Mouse (Mus musculus) intestine, postnatal 0 days (tissue): ENCODE data around the gene Git1. TPM values are rescaled to one million over a fixed set of nuclear protein-coding genes. Genes with fewer than 3 reads are reported as not detected.

Experiments
- ATAC-seq: fragments of 200-750 bp; cut with Nextera tagmentation; 2 replicates; pipeline ENCODE4 v1.8.0; 2017; ENCODE audit warnings: mild to moderate bottlenecking, moderate TSS enrichment, moderate library complexity
- H3K27ac ChIP-seq: fragments of 300-500 bp; sonication (generic); 2 replicates; pipeline ENCODE4 v1.5.1; 2014; ENCODE audit warnings: mild to moderate bottlenecking, low read depth, low read length, moderate library complexity
- H3K27me3 ChIP-seq: fragments of 300-500 bp; sonication (generic); replicated peaks from 2 replicates; pipeline ENCODE4 v1.6.1; 2014; ENCODE audit warnings: low read length, mixed read lengths; ENCODE audit not compliant: control insufficient read depth, insufficient read depth
- H3K36me3 ChIP-seq: fragments of 300-500 bp; sonication (generic); 2 replicates; pipeline ENCODE4 v1.6.1; 2014; ENCODE audit warnings: mild to moderate bottlenecking, moderate library complexity; ENCODE audit not compliant: control insufficient read depth, insufficient read depth
- H3K4me1 ChIP-seq: fragments of 300-500 bp; sonication (generic); replicated peaks from 2 replicates; pipeline ENCODE4 v1.6.1; 2014; ENCODE audit warnings: antibody characterized with exemption, low read length, mixed read lengths; ENCODE audit not compliant: control insufficient read depth, insufficient read depth
- H3K4me2 ChIP-seq: fragments of 300-500 bp; sonication (generic); replicated peaks from 2 replicates; pipeline ENCODE4 v1.6.1; 2014; ENCODE audit warnings: low read depth, mild to moderate bottlenecking, moderate library complexity
- H3K4me3 ChIP-seq: fragments of 300-500 bp; sonication (generic); 2 replicates; pipeline ENCODE4 v1.5.1; 2014; ENCODE audit warnings: low read depth, low read length
- H3K9ac ChIP-seq: fragments of 300-500 bp; sonication (generic); 2 replicates; pipeline ENCODE4 v1.6.1; 2014; ENCODE audit warnings: mild to moderate bottlenecking, low read depth, low read length
- H3K9me3 ChIP-seq: fragments of 300-500 bp; sonication (generic); 2 replicates; pipeline ENCODE4 v1.6.1; 2016; ENCODE audit warnings: mixed run types; ENCODE audit not compliant: control insufficient read depth
- CTCF ChIP-seq: sonication (generic); IDR thresholded peaks from 2 replicates; pipeline ENCODE4 v1.5.1; 2016; ENCODE audit warnings: low read depth, mild to moderate bottlenecking, control low read depth, antibody characterized with exemption, moderate library complexity
- WGBS: fragments of 180-500 bp; shearing (Covaris S2); extraction: QIAGEN DNeasy Blood & Tissue Kit; methylation state at CpG from one replicate; pipeline ENCODE4 v1.1.7; 2014; 5-methylcytosine and 5-hydroxymethylcytosine counted together
- polyA plus RNA-seq: library from polyadenylated mRNA; unstranded; fragments of >200 nt; fragmentation: Nextera tagmentation; extraction: Ambion mirVana; gene quantifications from 2 replicates; pipeline ENCODE4 v1.2.1, GENCODE M21; 2015

Gene Git1
- polyA plus RNA-seq, 1 experiment from 2014 or later: 21.9 TPM

- WGBS: 67% methylated on average over 4 of the region's 4 CpGs
- no peak overlapping the region for H3K27ac ChIP-seq
- ATAC-seq: no peak
- no peak overlapping the region for H3K4me2 ChIP-seq
- H3K36me3 ChIP-seq: no peaks in the 10 kb centered on the region
- peaks cover 50% of the 10 kb centered on the region for H3K27me3 ChIP-seq
- H3K9me3 ChIP-seq: no peaks in the 10 kb centered on the region
- no peak overlapping the region for H3K4me3 ChIP-seq
- no peak for TF ChIP-seq CTCF
- no peaks in the 10 kb centered on the region; the same call in 1 of the 2 replicates for H3K4me1 ChIP-seq
- no peak overlapping the region for H3K9ac ChIP-seq
These were observed 28.7 kb upstream of the Git1 start for GRCm38 (mm10) chr11:77464684-77465083.

- no peaks in the 10 kb centered on the region; the same call in 1 of the 2 replicates for H3K4me1 ChIP-seq
- WGBS: 76% methylated on average over 3 of the region's 3 CpGs
- no peak for ATAC-seq
- H3K27me3 ChIP-seq: peaks cover 50% of the 10 kb centered on the region
- H3K36me3 ChIP-seq: no peaks in the 10 kb centered on the region
- H3K9me3 ChIP-seq: no peaks in the 10 kb centered on the region
- H3K9ac ChIP-seq: no peak overlapping the region
- H3K27ac ChIP-seq: no peak overlapping the region
- H3K4me2 ChIP-seq: no peak overlapping the region
- TF ChIP-seq CTCF: no peak
- no peak overlapping the region for H3K4me3 ChIP-seq
These were observed 28.3 kb upstream of the Git1 start for GRCm38 (mm10) chr11:77465111-77465510.

GRCm38 (mm10) chr11:77466544-77466943 is 26.8 kb upstream of the Git1 start:
- Histone ChIP-seq H3K36me3 (peaks cover 6% of the 10 kb centered on the region; the same call in 1 of the 2 replicates), H3K4me2 (0 out of 2 replicates have a peak overlapping the region, but pooled peaks have one; percentile 56), H3K9ac (no peak overlapping the region), H3K4me1 (no peaks in the 10 kb centered on the region; the same call in 1 of the 2 replicates), H3K4me3 (no peak overlapping the region), H3K27me3 (peaks cover 47% of the 10 kb centered on the region), H3K27ac (no peak overlapping the region), H3K9me3 (no peaks in the 10 kb centered on the region)
- no peak for TF ChIP-seq CTCF
- ATAC-seq: no peak
- WGBS: 36% methylated on average over 9 of the region's 9 CpGs

GRCm38 (mm10) chr11:77467157-77467556 is 26.2 kb upstream of the Git1 start:
- 4% methylated on average over 25 of the region's 25 CpGs for WGBS
- Histone ChIP-seq H3K4me1 (no peaks in the 10 kb centered on the region; the same call in 1 of the 2 replicates), H3K27ac (no peak overlapping the region), H3K9ac (no peak overlapping the region), H3K27me3 (peaks cover 46% of the 10 kb centered on the region), H3K4me2 (peak overlapping the region; percentile 56), H3K4me3 (peak overlapping the region; percentile 17), H3K9me3 (no peaks in the 10 kb centered on the region), H3K36me3 (peaks cover 10% of the 10 kb centered on the region; the same call in 1 of the 2 replicates)
- peak; percentile 76 for TF ChIP-seq CTCF
- peak; percentile 54 for ATAC-seq

GRCm38 (mm10) chr11:77467784-77468183 is 25.6 kb upstream of the Git1 start:
- H3K9me3 ChIP-seq: no peaks in the 10 kb centered on the region
- peaks cover 39% of the 10 kb centered on the region for H3K27me3 ChIP-seq
- H3K4me2 ChIP-seq: peak overlapping the region; percentile 55
- 12% methylated on average over 20 of the region's 20 CpGs for WGBS
- no peaks in the 10 kb centered on the region; the same call in 1 of the 2 replicates for H3K4me1 ChIP-seq
- no peak overlapping the region for H3K27ac ChIP-seq
- peak; percentile 26; the same call in 1 of the 2 replicates for ATAC-seq
- H3K36me3 ChIP-seq: peaks cover 16% of the 10 kb centered on the region; the same call in 1 of the 2 replicates
- no peak overlapping the region for H3K9ac ChIP-seq
- H3K4me3 ChIP-seq: no peak overlapping the region; the same call in 1 of the 2 replicates
- TF ChIP-seq CTCF: peak; percentile 90

GRCm38 (mm10) chr11:77468397-77468796 is 25.0 kb upstream of the Git1 start:
- Histone ChIP-seq H3K4me3 (no peak overlapping the region), H3K9ac (no peak overlapping the region), H3K36me3 (peaks cover 20% of the 10 kb centered on the region; the same call in 1 of the 2 replicates), H3K27ac (no peak overlapping the region), H3K4me2 (no peak overlapping the region), H3K4me1 (no peaks in the 10 kb centered on the region; the same call in 1 of the 2 replicates), H3K27me3 (peaks cover 34% of the 10 kb centered on the region), H3K9me3 (no peaks in the 10 kb centered on the region)
- 89% methylated on average over 9 of the region's 9 CpGs for WGBS
- TF ChIP-seq CTCF: no peak
- no peak for ATAC-seq

GRCm38 (mm10) chr11:77471407-77471806 is 22.0 kb upstream of the Git1 start:
- no peak overlapping the region for H3K4me2 ChIP-seq
- WGBS: 79% methylated on average over 29 of the region's 29 CpGs
- peaks cover 19% of the 10 kb centered on the region for H3K27me3 ChIP-seq
- H3K9me3 ChIP-seq: no peaks in the 10 kb centered on the region
- no peak for TF ChIP-seq CTCF
- ATAC-seq: no peak
- peaks cover 31% of the 10 kb centered on the region; the same call in 1 of the 2 replicates for H3K36me3 ChIP-seq
- no peak overlapping the region for H3K27ac ChIP-seq
- no peak overlapping the region for H3K4me3 ChIP-seq
- H3K9ac ChIP-seq: no peak overlapping the region
- no peaks in the 10 kb centered on the region; the same call in 1 of the 2 replicates for H3K4me1 ChIP-seq
